Mouse (Mus musculus) testis, adult 2 months (tissue): ENCODE data around the gene 4933402N03Rik.

Source experiments
- CTCF ChIP-seq: fragments of 200-500 bp; IDR thresholded peaks from 2 replicates; pipeline ENCODE4 v1.5.1; 2012; ENCODE audit warnings: low read depth, mild to moderate bottlenecking, inconsistent platforms, low read length, moderate library complexity; ENCODE audit not compliant: control insufficient read depth, insufficient read depth, insufficient replicate concordance
- POLR2A ChIP-seq: fragments of 200-500 bp; IDR thresholded peaks from 2 replicates; pipeline ENCODE4 v1.6.1; 2012; ENCODE audit warnings: low read depth, mild to moderate bottlenecking, inconsistent platforms, low read length, moderate library complexity; ENCODE audit not compliant: control insufficient read depth

- TF ChIP-seq CTCF (no peak), POLR2A (no peak)
Observed at GRCm38 (mm10) chr7:131167771-131168170, 21.7 kb upstream of the 4933402N03Rik start.
